In genomic region chr11:101023371-101023770, GRCm38 (mm10) we compare ENCODE assay signal across 15 mouse cellular contexts. TPM values are rescaled to one million over a fixed set of nuclear protein-coding genes. Genes with fewer than 3 reads are reported as not detected.
DNase-seq lines count a peak whose midpoint lies in the region; ATAC-seq lines count a peak whose summit lies in the region.
"Had no signal": no experiment of that assay in that cellular context is flagged by ENCODE, and none has a peak within 500 bp of the region (broad histone marks: within the 10 kb centered on the region; RNA-seq: fewer than 3 reads in every experiment).

No protein-coding gene starts in this region.

- H3K27ac ChIP-seq in forebrain, embryonic 14.5 days (ENCODE audit: low read depth, low read length), result peak overlapping the region; percentile 60; the same call in 1 of the 2 replicates
- no peak overlapping the region for H3K27ac ChIP-seq in forebrain, embryonic 11.5 days (ENCODE audit: low read depth, low read length)
- H3K27ac ChIP-seq: embryonic facial prominence, embryonic 10.5 days; kidney, postnatal 0 days; liver, embryonic 15.5 days; macrophage had no signal

- H3K27me3 ChIP-seq in forebrain, embryonic 14.5 days (replicated peaks; ENCODE audit: control insufficient read depth, insufficient read depth, low read length), result no peaks in the 10 kb centered on the region
- H3K27me3 ChIP-seq in forebrain, embryonic 11.5 days (ENCODE audit: control insufficient read depth, insufficient read depth, low read length), result no peaks in the 10 kb centered on the region
- H3K27me3 ChIP-seq: liver, embryonic 15.5 days had no signal

- peak; percentile 20; the same call in 1 of the 2 replicates for ATAC-seq in forebrain, embryonic 14.5 days
- ATAC-seq in forebrain, embryonic 11.5 days (replicated peaks; ENCODE audit: low FRiP score), result no peak
- ATAC-seq: midbrain, embryonic 16.5 days had no signal

- no peak overlapping the region for H3K4me3 ChIP-seq in forebrain, embryonic 14.5 days (ENCODE audit: low read depth, low read length)
- H3K4me3 ChIP-seq in forebrain, embryonic 11.5 days (ENCODE audit: low read depth, low read length), result no peak overlapping the region
- H3K4me3 ChIP-seq: embryonic facial prominence, embryonic 10.5 days; liver, embryonic 15.5 days had no signal

- WGBS in forebrain, embryonic 14.5 days, result 64% methylated on average over 12 of the region's 12 CpGs
- WGBS in forebrain, embryonic 11.5 days, result 90% methylated on average over 12 of the region's 12 CpGs

- no peaks in the 10 kb centered on the region for H3K9me3 ChIP-seq in forebrain, embryonic 14.5 days (replicated peaks; ENCODE audit: control insufficient read depth, low read length)
- H3K9me3 ChIP-seq in forebrain, embryonic 11.5 days (ENCODE audit: control insufficient read depth, low read length), result no peaks in the 10 kb centered on the region
- H3K9me3 ChIP-seq: embryonic facial prominence, embryonic 10.5 days; liver, embryonic 15.5 days had no signal

- H3K9ac ChIP-seq in forebrain, embryonic 14.5 days (ENCODE audit: low read length), result no peak overlapping the region
- no peak overlapping the region for H3K9ac ChIP-seq in forebrain, embryonic 11.5 days (ENCODE audit: low read length)
- H3K9ac ChIP-seq: liver, embryonic 15.5 days had no signal

- peaks cover 71% of the 10 kb centered on the region for H3K36me3 ChIP-seq in forebrain, embryonic 14.5 days (ENCODE audit: control insufficient read depth, insufficient read depth, low read length)
- H3K36me3 ChIP-seq in forebrain, embryonic 11.5 days (ENCODE audit: control insufficient read depth, insufficient read depth, low read length), result peaks cover 3% of the 10 kb centered on the region; the same call in 1 of the 2 replicates

- DNase-seq in forebrain, embryonic 14.5 days (ENCODE audit: low spot score), result peak; percentile 55
- no peak for DNase-seq in forebrain, embryonic 11.5 days (ENCODE audit: low spot score)
- peak; percentile 57 to 72 for DNase-seq in layer of hippocampus, postnatal 10 days (ENCODE audit: low spot score in 2 of 2)
- DNase-seq in layer of hippocampus, adult 9-10 months (ENCODE audit: low spot score), result no peak
- peak; percentile 81 for DNase-seq in brain, adult 2 months (ENCODE audit: low read depth, low spot score)
- peak; percentile 80 to 90 for DNase-seq in cerebellum, postnatal 25 days
- DNase-seq in adrenal gland, postnatal 36 days, result no peak
- DNase-seq in adrenal gland, adult 18-20 months (ENCODE audit: low spot score in 2 of 2), result no peak
- DNase-seq: thymus, adult 18-20 months had no signal

- no peaks in the 10 kb centered on the region for H3K4me1 ChIP-seq in forebrain, embryonic 14.5 days (ENCODE audit: control insufficient read depth, insufficient read depth, low read length)
- H3K4me1 ChIP-seq in forebrain, embryonic 11.5 days (replicated peaks; ENCODE audit: control insufficient read depth, insufficient read depth, low read length), result no peaks in the 10 kb centered on the region
- H3K4me1 ChIP-seq: embryonic facial prominence, embryonic 10.5 days; liver, embryonic 15.5 days had no signal

- no peak overlapping the region for H3K4me2 ChIP-seq in forebrain, embryonic 14.5 days (ENCODE audit: low read length)
- H3K4me2 ChIP-seq in forebrain, embryonic 11.5 days (ENCODE audit: low read depth, low read length, severe bottlenecking), result no peak overlapping the region
- H3K4me2 ChIP-seq: heart, embryonic 11.5 days; liver, embryonic 15.5 days had no signal

RNA-seq across cellular contexts. Expression of gene Atp6v0a1, which starts 14.1 kb away (rescaled TPM):
- 50.2 and 74.4 TPM in 2 replicates for polyA plus RNA-seq in forebrain, embryonic 14.5 days (2014; fragmentation: Nextera tagmentation; extraction: Ambion mirVana)
- 44.7 and 47.0 TPM in 2 replicates for polyA plus RNA-seq in forebrain, embryonic 11.5 days (2014; fragmentation: Nextera tagmentation; extraction: Ambion mirVana)
- total RNA-seq in layer of hippocampus, postnatal 10 days (2021), result 100 to 1,000 TPM; 424 to 431 TPM
- 100 to 1,000 TPM; 122 to 148 TPM for total RNA-seq in adrenal gland, postnatal 36 days (2021)
- total RNA-seq in adrenal gland, adult 18-20 months (2021), result 100 to 1,000 TPM; 120 to 176 TPM

RNA-seq across cellular contexts. Expression of gene Naglu, which starts 46.4 kb away (rescaled TPM):
- 6.6 and 8.4 TPM in 2 replicates for polyA plus RNA-seq in forebrain, embryonic 14.5 days (2014; fragmentation: Nextera tagmentation; extraction: Ambion mirVana)
- polyA plus RNA-seq in forebrain, embryonic 11.5 days (2014; fragmentation: Nextera tagmentation; extraction: Ambion mirVana), result 6.9 and 7.8 TPM in 2 replicates
- 1 to 10 TPM; 8.6 to 9.9 TPM for total RNA-seq in layer of hippocampus, postnatal 10 days (2021)
- 10 to 100 TPM; 36.3 to 47.0 TPM for total RNA-seq in adrenal gland, postnatal 36 days (2021)
- total RNA-seq in adrenal gland, adult 18-20 months (2021), result 10 to 100 TPM; 25.8 to 39.0 TPM

RNA-seq across cellular contexts. Expression of gene Cavin1, which starts 52.7 kb away (rescaled TPM):
- polyA plus RNA-seq in forebrain, embryonic 14.5 days (2014; fragmentation: Nextera tagmentation; extraction: Ambion mirVana), result 15.6 and 21.1 TPM in 2 replicates
- polyA plus RNA-seq in forebrain, embryonic 11.5 days (2014; fragmentation: Nextera tagmentation; extraction: Ambion mirVana), result 11.8 and 14.2 TPM in 2 replicates
- total RNA-seq in layer of hippocampus, postnatal 10 days (2021), result 10 to 100 TPM; 20.5 to 20.6 TPM
- 100 to 1,000 TPM; 307 to 340 TPM for total RNA-seq in adrenal gland, postnatal 36 days (2021)
- 100 to 1,000 TPM; 296 to 352 TPM for total RNA-seq in adrenal gland, adult 18-20 months (2021)

RNA-seq across cellular contexts. Expression of gene Hsd17b1, which starts 54.8 kb away (rescaled TPM):
- not detected in 2 replicates for polyA plus RNA-seq in forebrain, embryonic 14.5 days (2014; fragmentation: Nextera tagmentation; extraction: Ambion mirVana)
- 0.19 TPM in 1 of 2 replicates, not detected in the other for polyA plus RNA-seq in forebrain, embryonic 11.5 days (2014; fragmentation: Nextera tagmentation; extraction: Ambion mirVana)
- total RNA-seq in layer of hippocampus, postnatal 10 days (2021), result under 1 TPM; 0.33 to 0.37 TPM
- total RNA-seq in adrenal gland, postnatal 36 days (2021), result 1 to 10 TPM; 1.5 to 3.3 TPM
- total RNA-seq in adrenal gland, adult 18-20 months (2021), result 1 to 10 TPM; 1.2 to 2.0 TPM
- polyA plus RNA-seq: embryonic facial prominence, embryonic 10.5 days had no signal

RNA-seq across cellular contexts. Expression of gene Coasy, which starts 59.0 kb away (rescaled TPM):
- 52.9 and 54.9 TPM in 2 replicates for polyA plus RNA-seq in forebrain, embryonic 14.5 days (2014; fragmentation: Nextera tagmentation; extraction: Ambion mirVana)
- 50.4 and 51.5 TPM in 2 replicates for polyA plus RNA-seq in forebrain, embryonic 11.5 days (2014; fragmentation: Nextera tagmentation; extraction: Ambion mirVana)
- total RNA-seq in layer of hippocampus, postnatal 10 days (2021), result 10 to 100 TPM; 32.9 to 37.7 TPM
- total RNA-seq in adrenal gland, postnatal 36 days (2021), result 100 to 1,000 TPM in 1 of 2 experiments, 10 to 100 TPM in 1; 71.3 to 111 TPM
- 10 to 100 TPM; 84.4 to 94.1 TPM for total RNA-seq in adrenal gland, adult 18-20 months (2021)

Comparison
In these comparisons a context has a peak if more than half of its experiments do, and no peak if none do; other contexts are left out.
1. DNase-seq: peak in forebrain, embryonic 14.5 days (single experiment), layer of hippocampus, postnatal 10 days (2 of 2), brain, adult 2 months (single experiment) and cerebellum, postnatal 25 days (2 of 2); none in forebrain, embryonic 11.5 days (single experiment), layer of hippocampus, adult 9-10 months (single experiment), adrenal gland, postnatal 36 days (0 of 2) and adrenal gland, adult 18-20 months (0 of 2).
2. RNA of gene Cavin1, which starts 52.7 kb away (total RNA-seq): 296 to 352 TPM in adrenal gland, adult 18-20 months and 307 to 340 TPM in adrenal gland, postnatal 36 days; 20.5 to 20.6 TPM in layer of hippocampus, postnatal 10 days; every median in the first group is over 10 times any median in the second.